Mouse (Mus musculus): ENCODE results near the gene Sstr1. TPM values are rescaled to one million over a fixed set of nuclear protein-coding genes. Genes with fewer than 3 reads are reported as not detected.

Sstr1 gene
- 0.11 TPM in 1 of 2 replicates, not detected in the other for polyA plus RNA-seq (2012; ENCODE audit: low replicate concordance)

GRCm38 (mm10) chr12:58211163-58212071, at the start of gene Sstr1:
Gene Sstr1, plus strand, starts transcription at chr12:58211772.

Other genes with a start within 250 kb of the Sstr1 start
- gene Clec14a, start 57.5 kb downstream of the Sstr1 start, polyA plus RNA-seq (2012; ENCODE audit: low replicate concordance): 0.27 TPM in 1 of 2 replicates, not detected in the other

All from hematopoietic multipotent progenitor cell, adult 10-12 weeks (in vitro differentiated cells).